Mouse (Mus musculus) bone marrow macrophage, adult 2 months (primary cell): ENCODE measurements around the gene Vti1a. TPM values are rescaled to one million over a fixed set of nuclear protein-coding genes. Genes with fewer than 3 reads are reported as not detected.

Source experiments
- H3K27ac ChIP-seq: 2 replicates; pipeline ENCODE4 v1.5.1; 2012; ENCODE audit warnings: low read depth, low read length; ENCODE audit not compliant: insufficient read depth
- H3K4me1 ChIP-seq: 2 replicates; pipeline ENCODE4 v1.6.1; 2012; ENCODE audit warnings: low read length; ENCODE audit not compliant: control insufficient read depth, insufficient read depth
- H3K4me3 ChIP-seq: 2 replicates; pipeline ENCODE4 v1.5.1; 2012; ENCODE audit warnings: mild to moderate bottlenecking, low read length, moderate library complexity; ENCODE audit not compliant: insufficient read depth
- CTCF ChIP-seq: IDR thresholded peaks from 2 replicates; pipeline ENCODE4 v1.5.1; 2012; ENCODE audit warnings: low read depth, mild to moderate bottlenecking, low read length, moderate library complexity
- POLR2A ChIP-seq: IDR thresholded peaks from 2 replicates; pipeline ENCODE4 v1.6.1; 2012; ENCODE audit warnings: mild to moderate bottlenecking, low read depth, low read length, borderline replicate concordance
- polyA plus RNA-seq: library from polyadenylated mRNA; stranded (reverse); fragments of >200 nt; gene quantifications from 2 replicates; pipeline ENCODE4 v1.2.4, GENCODE M21; 2012; ENCODE audit not compliant: missing spikeins, insufficient read depth, insufficient read length

Vti1a gene
- polyA plus RNA-seq, 1 experiment: 31.7 TPM

DNA sequence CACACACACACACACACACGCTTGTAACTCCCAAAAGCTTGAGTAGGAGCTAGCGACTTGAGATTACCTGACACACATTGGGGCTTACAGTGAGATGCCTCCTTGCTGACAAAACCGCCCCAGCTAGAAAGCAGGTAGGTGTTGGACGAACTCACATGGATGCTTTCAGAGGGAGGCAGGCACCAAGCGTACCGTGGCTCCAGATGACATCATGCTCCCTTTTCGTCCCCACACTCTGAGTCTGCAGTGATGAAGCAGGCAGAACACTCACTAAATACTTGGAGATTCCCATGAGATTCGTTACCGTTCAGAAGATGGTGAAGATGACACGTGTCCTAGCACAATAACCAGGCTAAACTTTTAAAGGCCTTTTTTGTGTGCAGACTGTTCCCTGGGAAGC is 245.4 kb downstream of the Vti1a start:
- Histone ChIP-seq H3K4me3 (no peak overlapping the region), H3K4me1 (peaks cover 2% of the 10 kb centered on the region; the same call in 1 of the 2 replicates), H3K27ac (no peak overlapping the region)
- TF ChIP-seq CTCF (no peak), POLR2A (no peak)

DNA sequence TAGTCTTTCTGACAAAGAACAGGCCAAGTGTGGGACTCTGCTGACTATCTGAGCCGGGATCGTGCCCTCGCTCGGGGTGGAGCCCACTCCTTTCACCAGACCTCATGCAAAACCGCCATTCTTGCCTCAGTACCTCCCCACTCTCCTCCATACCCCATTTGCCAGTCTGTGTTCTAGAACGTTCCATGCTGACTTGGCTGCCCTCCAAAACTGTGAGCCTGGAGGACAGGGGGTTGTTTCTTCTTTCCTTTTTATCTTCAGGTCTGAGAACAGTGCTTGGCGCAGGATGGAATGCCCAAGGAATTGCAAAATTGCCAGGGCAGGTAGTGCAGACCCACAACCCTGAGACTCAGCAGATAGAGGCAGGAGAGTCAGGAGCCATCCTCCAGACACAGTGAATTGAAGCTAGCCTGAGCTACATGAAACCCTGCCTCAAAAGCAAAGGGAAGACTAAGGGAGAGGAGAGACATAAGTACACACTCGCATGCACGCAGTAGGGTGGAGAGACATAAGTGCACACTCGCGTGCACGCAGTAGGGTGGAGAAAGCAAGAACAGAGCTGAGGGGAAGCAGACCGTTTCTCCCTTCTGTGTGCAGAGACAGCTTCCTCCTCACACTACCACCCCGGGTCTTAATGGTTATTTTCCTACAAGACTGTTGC is 246.5 kb downstream of the Vti1a start:
- Histone ChIP-seq H3K4me3 (no peak overlapping the region), H3K27ac (no peak overlapping the region), H3K4me1 (no peaks in the 10 kb centered on the region)
- TF ChIP-seq CTCF: no peak
- TF ChIP-seq POLR2A: no peak

DNA sequence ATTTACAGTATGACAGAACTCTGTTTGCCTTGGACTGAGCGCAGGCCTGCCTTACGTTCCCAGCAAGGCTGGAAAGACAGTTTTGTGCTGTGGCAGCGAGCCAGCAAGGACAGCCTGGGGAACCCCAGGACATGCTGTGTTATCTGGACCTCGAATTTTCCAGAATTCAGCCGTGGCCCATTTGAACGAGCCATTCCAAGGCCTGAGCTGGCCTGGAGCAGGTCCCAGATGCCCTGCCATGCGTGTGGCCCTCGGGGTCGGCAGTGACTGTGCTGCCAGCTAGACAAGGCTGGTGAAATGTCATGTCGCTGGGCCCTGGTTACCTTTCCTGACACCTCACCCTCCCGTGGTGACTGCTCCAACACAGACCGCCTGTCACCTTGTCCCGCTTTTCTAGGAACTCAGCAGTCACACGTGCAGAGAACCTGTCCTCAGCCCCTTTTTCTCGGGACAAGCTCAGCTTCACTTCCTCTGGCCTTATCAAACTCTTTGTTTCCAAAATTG is 247.1 kb downstream of the Vti1a start:
- no peaks in the 10 kb centered on the region for H3K4me1 ChIP-seq
- TF ChIP-seq CTCF (no peak), POLR2A (no peak)

DNA sequence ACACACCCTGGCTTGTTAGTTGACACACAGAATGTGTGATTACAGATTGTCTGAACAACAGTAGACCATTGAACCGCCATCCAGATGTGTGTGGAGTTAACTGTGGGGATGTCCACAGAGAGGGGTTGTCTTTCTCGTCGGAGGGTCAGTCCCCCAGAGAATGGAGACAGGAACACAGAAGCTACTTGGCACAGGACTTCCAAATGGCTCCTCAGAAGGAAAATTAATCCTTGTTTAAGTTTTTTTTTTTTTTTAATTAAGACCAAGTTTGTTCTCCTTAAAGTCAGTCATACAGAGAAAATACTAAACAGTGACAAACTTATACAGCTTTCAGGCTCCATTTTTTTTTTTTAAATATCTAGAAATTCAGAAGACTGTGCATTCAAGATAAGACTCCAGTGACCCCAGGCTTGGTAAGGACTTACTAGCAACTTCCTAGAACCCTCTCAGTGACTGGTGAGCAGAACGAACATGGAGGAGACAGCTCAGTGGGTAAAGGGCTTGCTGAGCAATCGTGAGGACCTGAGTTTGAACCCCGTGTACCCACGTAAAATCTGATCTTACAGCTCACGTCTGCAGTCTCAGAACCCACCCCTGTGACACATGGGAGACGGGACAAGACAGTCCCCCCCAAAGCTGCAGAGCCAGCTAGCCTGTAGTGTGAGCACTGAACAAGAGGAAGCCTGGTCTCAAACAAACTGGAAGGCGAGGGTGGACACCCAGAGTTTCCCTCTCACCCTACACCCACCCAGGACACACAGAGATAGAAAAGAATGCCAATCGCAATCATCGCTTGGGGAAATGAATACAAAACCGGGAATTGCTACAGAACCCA is 248.2 kb downstream of the Vti1a start:
- Histone ChIP-seq H3K4me3 (no peak overlapping the region), H3K4me1 (peaks cover 5% of the 10 kb centered on the region), H3K27ac (no peak overlapping the region)
- no peak for TF ChIP-seq POLR2A
- TF ChIP-seq CTCF: no peak

More for the DNA sequence above, 247.1 kb downstream of the Vti1a start:
- Histone ChIP-seq H3K4me3 (no peak overlapping the region), H3K27ac (no peak overlapping the region)

DNA sequence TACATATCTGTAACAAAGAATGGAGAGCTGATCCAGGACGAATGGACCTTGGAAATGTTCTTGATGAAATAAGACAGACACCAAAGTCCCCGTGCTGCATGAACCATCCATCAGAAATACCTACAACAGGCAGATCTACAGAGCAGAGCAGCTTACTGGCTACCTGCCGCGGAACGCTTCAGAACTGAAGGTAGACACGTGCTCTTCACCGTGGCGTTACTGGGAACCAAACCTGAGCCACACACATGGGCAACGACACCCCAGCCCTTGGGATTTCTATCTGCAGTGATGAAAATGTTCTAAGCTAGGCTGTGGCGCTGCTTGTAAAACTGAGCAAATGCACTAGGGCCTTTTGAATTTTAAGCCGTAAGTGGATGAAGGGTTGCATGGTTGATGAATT is 249.0 kb downstream of the Vti1a start:
- TF ChIP-seq POLR2A (no peak), CTCF (no peak)
- H3K4me3 ChIP-seq: no peak overlapping the region
- H3K4me1 ChIP-seq: peaks cover 12% of the 10 kb centered on the region
- no peak overlapping the region for H3K27ac ChIP-seq

DNA sequence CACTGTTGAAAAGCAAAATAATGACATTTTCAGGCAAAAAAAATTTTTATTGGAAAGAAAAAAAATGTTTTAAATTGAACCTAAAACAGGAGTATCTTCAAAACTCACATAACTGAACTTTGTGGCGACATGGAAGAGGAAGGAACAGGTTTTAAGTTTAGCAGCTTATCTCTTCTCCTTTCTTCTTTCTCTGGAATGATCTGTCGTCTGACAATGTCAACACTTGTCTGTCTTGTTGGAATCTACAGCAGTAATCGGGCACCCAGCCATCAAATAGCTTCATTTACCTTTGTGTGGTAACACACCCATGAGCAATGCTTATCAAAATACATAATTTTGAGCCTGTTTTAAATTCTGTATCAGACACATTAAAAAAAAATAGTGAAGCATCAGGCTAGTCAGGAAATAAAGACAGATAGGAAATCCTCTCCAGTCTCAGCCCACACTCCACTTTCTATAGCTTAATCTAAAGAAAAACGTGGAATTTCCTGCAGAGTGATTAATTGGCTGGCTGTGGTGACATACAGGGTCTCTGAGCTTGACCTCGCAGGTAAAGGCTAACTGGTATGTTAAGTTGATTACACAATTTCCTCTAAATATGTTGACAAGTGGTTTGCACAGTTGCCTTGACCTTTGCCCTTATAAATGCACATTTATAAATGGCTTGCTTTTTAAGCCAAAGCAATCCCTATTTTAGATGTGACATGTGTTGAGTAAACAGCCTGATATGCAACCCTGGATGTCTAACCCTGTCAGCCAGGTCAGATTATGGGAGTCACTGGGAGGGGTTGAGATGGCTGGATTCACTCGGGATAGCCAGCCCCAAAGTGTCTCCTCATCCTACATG is 249.7 kb downstream of the Vti1a start:
- no peak for TF ChIP-seq POLR2A
- TF ChIP-seq CTCF: no peak
- Histone ChIP-seq H3K27ac (no peak overlapping the region), H3K4me3 (no peak overlapping the region), H3K4me1 (peaks cover 19% of the 10 kb centered on the region)

DNA sequence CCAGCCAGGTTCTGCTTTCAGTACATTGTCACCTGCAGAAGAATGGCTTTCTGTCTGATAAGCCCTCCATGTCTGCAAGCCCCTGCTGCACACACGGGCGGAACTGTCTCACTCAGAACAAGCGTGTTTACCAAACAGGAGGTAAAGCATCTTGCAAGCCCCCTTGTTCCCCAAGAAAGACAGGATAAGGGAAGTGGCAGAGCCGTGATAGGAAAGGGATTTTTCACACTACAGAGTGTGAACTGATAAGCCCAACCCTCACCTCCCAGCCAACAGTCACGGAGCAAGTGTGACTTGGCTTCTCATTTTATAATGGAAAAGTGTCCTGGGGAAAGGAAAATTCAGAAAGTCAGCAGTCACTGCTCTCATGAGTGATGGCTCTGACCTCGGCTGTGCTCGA is 253.0 kb downstream of the Vti1a start:
- Histone ChIP-seq H3K4me1 (peaks cover 29% of the 10 kb centered on the region), H3K4me3 (no peak overlapping the region), H3K27ac (no peak overlapping the region)
- TF ChIP-seq POLR2A (no peak), CTCF (no peak)

DNA sequence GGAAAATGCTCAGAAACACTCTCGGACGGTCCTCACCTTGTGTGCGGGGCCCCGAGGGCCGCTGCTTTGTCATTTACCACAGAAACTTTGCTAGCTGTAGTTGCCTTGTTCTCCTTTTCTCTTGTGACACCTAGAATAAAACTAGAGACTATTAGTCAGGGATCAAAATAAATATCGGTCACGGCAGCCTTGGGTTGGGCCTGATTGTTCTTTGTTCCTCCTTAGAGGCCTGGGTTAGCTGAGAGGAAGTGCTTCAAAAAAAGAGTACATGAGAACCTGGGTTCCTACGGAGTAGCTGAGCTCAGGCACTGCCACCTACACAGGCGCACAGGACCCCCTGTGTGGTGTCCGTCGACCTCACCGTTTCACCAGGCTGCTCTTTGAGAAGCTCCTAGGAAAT is 253.8 kb downstream of the Vti1a start:
- H3K4me1 ChIP-seq: peaks cover 29% of the 10 kb centered on the region
- H3K4me3 ChIP-seq: no peak overlapping the region
- TF ChIP-seq CTCF (no peak), POLR2A (no peak)
- peak overlapping the region; percentile 4; the same call in 1 of the 2 replicates for H3K27ac ChIP-seq

DNA sequence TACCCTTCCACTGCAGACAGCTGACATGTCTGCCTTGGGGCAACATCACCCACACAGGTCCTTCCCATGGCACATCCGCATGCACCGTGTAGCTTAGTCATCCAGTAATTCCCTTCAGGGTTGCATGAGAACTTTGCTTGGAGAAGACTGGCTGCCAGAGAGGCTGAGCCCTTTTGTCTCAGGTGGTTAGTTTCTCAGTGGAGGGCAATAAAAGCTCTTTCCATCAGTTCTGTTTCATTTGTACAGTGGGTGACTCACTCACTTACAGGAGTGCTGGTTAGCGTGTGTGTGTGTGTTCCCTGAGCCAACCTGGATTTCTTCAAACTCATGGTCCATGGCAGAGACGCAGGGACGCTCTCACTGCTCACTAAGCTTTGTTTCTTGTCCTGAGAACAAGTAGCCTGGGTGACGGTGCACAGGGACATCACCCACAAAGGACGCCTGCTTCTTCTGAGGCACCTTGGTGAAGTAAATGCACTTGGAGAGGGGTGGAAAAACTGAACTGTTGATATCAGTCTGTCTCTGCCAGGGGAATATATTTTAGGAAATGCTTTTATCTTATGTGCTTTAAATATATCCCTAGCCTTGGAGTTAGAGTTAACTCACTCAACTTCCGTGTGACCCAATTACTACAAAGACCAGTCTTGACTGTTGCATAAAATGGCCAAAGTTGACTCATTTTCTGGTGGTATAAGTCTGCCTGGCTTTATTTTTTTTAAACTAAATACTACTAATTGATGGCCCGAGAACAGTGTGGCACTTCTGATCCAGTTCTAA is 254.6 kb downstream of the Vti1a start:
- H3K4me1 ChIP-seq: peaks cover 29% of the 10 kb centered on the region
- TF ChIP-seq POLR2A (no peak), CTCF (no peak)
- H3K4me3 ChIP-seq: no peak overlapping the region
- no peak overlapping the region for H3K27ac ChIP-seq
